Mouse (Mus musculus) E14TG2a.4 (cell line): ENCODE measurements around the gene Unc50.

Source experiments
- CTCF ChIP-seq: conservative IDR thresholded peaks from 2 replicates; pipeline ENCODE4 v1.5.1; 2014; ENCODE audit warnings: low read length
- POU5F1 ChIP-seq: IDR thresholded peaks from 2 replicates; pipeline ENCODE4 v1.6.1; 2014; ENCODE audit warnings: low read length, borderline replicate concordance

- TF ChIP-seq CTCF (no peak), POU5F1 (no peak)
Observed at GRCm38 (mm10) chr1:37380913-37381312, 49.0 kb upstream of the Unc50 start.
